Mouse (Mus musculus): Measurements from ENCODE around the gene Bloc1s1. TPM values are rescaled to one million over a fixed set of nuclear protein-coding genes. Genes with fewer than 3 reads are reported as not detected.
A peak's percentile ranks its signal among the peaks of the same experiment; 100 is the strongest.

The Bloc1s1 gene
- polyA plus RNA-seq, 1 experiment from 2014 or later, result 221 TPM

GRCm38 (mm10) chr10:128921251-128921650, 2.6 kb downstream of the Bloc1s1 start:
- Histone ChIP-seq H3K4me1 (replicated peaks; ENCODE audit: control insufficient read depth, insufficient read depth, low read length) (peaks cover 22% of the 10 kb centered on the region), H3K4me2 (ENCODE audit: low read length) (no peak overlapping the region), H3K9ac (replicated peaks; ENCODE audit: low read depth, low read length) (no peak overlapping the region), H3K36me3 (ENCODE audit: control insufficient read depth, insufficient read depth) (no peaks in the 10 kb centered on the region), H3K4me3 (replicated peaks; ENCODE audit: low read length) (no peak overlapping the region), H3K27me3 (replicated peaks; ENCODE audit: control insufficient read depth, insufficient read depth, low read length) (no peaks in the 10 kb centered on the region), H3K27ac (ENCODE audit: low read length) (no peak overlapping the region), H3K9me3 (ENCODE audit: control insufficient read depth, low read length) (no peaks in the 10 kb centered on the region)
- no peak for ATAC-seq
- WGBS, result 58% methylated on average over 1 of the region's 1 CpGs

GRCm38 (mm10) chr10:128920736-128921161, 3.1 kb downstream of the Bloc1s1 start:
- Histone ChIP-seq H3K4me3 (replicated peaks; ENCODE audit: low read length) (no peak overlapping the region), H3K27ac (ENCODE audit: low read length) (no peak overlapping the region), H3K9ac (replicated peaks; ENCODE audit: low read depth, low read length) (no peak overlapping the region), H3K4me2 (ENCODE audit: low read length) (no peak overlapping the region), H3K36me3 (ENCODE audit: control insufficient read depth, insufficient read depth) (no peaks in the 10 kb centered on the region), H3K27me3 (replicated peaks; ENCODE audit: control insufficient read depth, insufficient read depth, low read length) (no peaks in the 10 kb centered on the region), H3K4me1 (replicated peaks; ENCODE audit: control insufficient read depth, insufficient read depth, low read length) (peaks cover 22% of the 10 kb centered on the region), H3K9me3 (ENCODE audit: control insufficient read depth, low read length) (no peaks in the 10 kb centered on the region)
- WGBS, result 78% methylated on average over 3 of the region's 3 CpGs
- ATAC-seq, result no peak

DNA sequence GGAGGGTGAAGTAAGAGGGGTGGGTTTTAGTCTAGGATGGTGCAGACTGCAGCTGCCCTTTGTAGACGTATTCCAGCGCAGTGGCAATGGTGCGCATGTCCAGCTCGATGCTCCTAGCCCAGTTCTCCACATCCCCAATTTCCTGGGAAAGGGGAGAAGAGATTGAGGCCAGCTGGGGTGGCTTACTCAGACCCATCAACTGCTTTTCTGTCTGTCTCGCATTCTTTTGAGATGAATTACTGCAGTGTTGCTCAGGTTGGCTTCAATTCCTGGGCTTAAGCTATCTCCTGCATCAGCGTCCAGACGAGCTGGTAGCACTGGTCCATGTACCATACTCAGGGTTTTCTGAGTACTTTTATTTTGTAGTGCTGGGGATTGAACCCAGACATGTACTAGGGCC, 3.9 kb downstream of the Bloc1s1 start:
- 85% methylated on average over 7 of the region's 7 CpGs for WGBS

DNA sequence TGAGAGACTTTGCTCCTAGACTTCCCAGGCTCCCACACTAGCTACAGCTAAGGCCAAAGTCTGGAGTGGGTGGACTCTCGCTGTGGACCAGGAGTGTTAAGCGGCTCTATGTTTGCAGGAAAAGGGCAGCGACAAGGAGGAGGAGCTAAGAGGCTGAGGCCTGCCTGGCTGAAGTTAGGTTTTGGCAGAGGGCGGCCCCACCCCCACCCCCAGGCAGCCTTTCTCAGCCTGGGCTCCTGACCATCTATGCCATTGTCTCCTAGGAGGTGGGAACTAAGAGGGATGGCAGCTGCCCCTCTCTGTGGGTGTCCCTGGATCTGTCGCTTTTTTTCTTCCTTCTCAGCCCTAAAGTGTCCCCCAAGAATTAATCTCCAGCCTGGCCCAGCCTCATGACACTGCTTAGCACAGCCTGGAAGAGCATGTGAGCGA, 4.6 kb downstream of the Bloc1s1 start:
- H3K4me1 ChIP-seq (replicated peaks; ENCODE audit: control insufficient read depth, insufficient read depth, low read length), result peaks cover 22% of the 10 kb centered on the region
- H3K4me3 ChIP-seq (replicated peaks; ENCODE audit: low read length), result no peak overlapping the region
- ATAC-seq, result no peak
- 19% methylated on average over 6 of the region's 6 CpGs for WGBS
- no peaks in the 10 kb centered on the region for H3K27me3 ChIP-seq (replicated peaks; ENCODE audit: control insufficient read depth, insufficient read depth, low read length)
- H3K27ac ChIP-seq (ENCODE audit: low read length), result no peak overlapping the region
- H3K9ac ChIP-seq (replicated peaks; ENCODE audit: low read depth, low read length), result no peak overlapping the region
- no peak overlapping the region for H3K4me2 ChIP-seq (ENCODE audit: low read length)
- no peaks in the 10 kb centered on the region for H3K36me3 ChIP-seq (ENCODE audit: control insufficient read depth, insufficient read depth)
- no peaks in the 10 kb centered on the region for H3K9me3 ChIP-seq (ENCODE audit: control insufficient read depth, low read length)

More for the DNA sequence above, 3.9 kb downstream of the Bloc1s1 start:
- H3K4me2 ChIP-seq (ENCODE audit: low read length), result no peak overlapping the region
- H3K27me3 ChIP-seq (replicated peaks; ENCODE audit: control insufficient read depth, insufficient read depth, low read length), result no peaks in the 10 kb centered on the region
- no peak overlapping the region for H3K27ac ChIP-seq (ENCODE audit: low read length)
- no peaks in the 10 kb centered on the region for H3K36me3 ChIP-seq (ENCODE audit: control insufficient read depth, insufficient read depth)
- H3K9ac ChIP-seq (replicated peaks; ENCODE audit: low read depth, low read length), result no peak overlapping the region
- peaks cover 22% of the 10 kb centered on the region for H3K4me1 ChIP-seq (replicated peaks; ENCODE audit: control insufficient read depth, insufficient read depth, low read length)
- no peak overlapping the region for H3K4me3 ChIP-seq (replicated peaks; ENCODE audit: low read length)
- ATAC-seq, result no peak
- no peaks in the 10 kb centered on the region for H3K9me3 ChIP-seq (ENCODE audit: control insufficient read depth, low read length)

DNA sequence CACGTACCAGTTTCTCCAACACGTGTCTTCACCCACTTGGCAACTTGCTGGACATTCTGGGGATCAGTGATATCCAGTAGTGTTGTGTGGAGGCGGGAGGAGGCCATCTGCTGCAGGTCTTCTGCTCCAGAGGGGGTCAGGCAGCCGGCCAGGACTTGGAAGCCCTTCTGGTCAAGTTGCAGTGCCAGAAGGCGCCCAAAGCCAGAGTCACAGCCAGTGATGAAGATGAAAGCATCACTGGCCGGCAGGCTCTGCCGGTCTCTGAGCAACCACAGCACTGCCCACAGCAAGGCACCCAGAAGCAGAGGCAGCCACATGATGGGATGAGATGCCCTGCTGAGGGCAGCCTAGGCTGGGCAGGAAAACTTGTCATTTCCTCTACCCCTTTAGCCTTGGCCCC, 5.6 kb downstream of the Bloc1s1 start:
- WGBS, result 83% methylated on average over 7 of the region's 7 CpGs
- no peaks in the 10 kb centered on the region for H3K9me3 ChIP-seq (ENCODE audit: control insufficient read depth, low read length)
- no peak overlapping the region for H3K9ac ChIP-seq (replicated peaks; ENCODE audit: low read depth, low read length)
- H3K4me3 ChIP-seq (replicated peaks; ENCODE audit: low read length), result no peak overlapping the region
- H3K4me1 ChIP-seq (replicated peaks; ENCODE audit: control insufficient read depth, insufficient read depth, low read length), result peaks cover 14% of the 10 kb centered on the region
- no peak overlapping the region for H3K27ac ChIP-seq (ENCODE audit: low read length)
- no peaks in the 10 kb centered on the region for H3K27me3 ChIP-seq (replicated peaks; ENCODE audit: control insufficient read depth, insufficient read depth, low read length)
- no peak for ATAC-seq
- H3K36me3 ChIP-seq (ENCODE audit: control insufficient read depth, insufficient read depth), result no peaks in the 10 kb centered on the region
- H3K4me2 ChIP-seq (ENCODE audit: low read length), result no peak overlapping the region

GRCm38 (mm10) chr10:128917400-128917799, 6.4 kb downstream of the Bloc1s1 start:
- ATAC-seq, result no peak
- no peak overlapping the region for H3K4me3 ChIP-seq (replicated peaks; ENCODE audit: low read length)
- WGBS, result 89% methylated on average over 6 of the region's 6 CpGs
- H3K9me3 ChIP-seq (ENCODE audit: control insufficient read depth, low read length), result no peaks in the 10 kb centered on the region
- H3K27ac ChIP-seq (ENCODE audit: low read length), result no peak overlapping the region
- no peaks in the 10 kb centered on the region for H3K27me3 ChIP-seq (replicated peaks; ENCODE audit: control insufficient read depth, insufficient read depth, low read length)
- H3K4me2 ChIP-seq (ENCODE audit: low read length), result no peak overlapping the region
- H3K36me3 ChIP-seq (ENCODE audit: control insufficient read depth, insufficient read depth), result no peaks in the 10 kb centered on the region
- H3K4me1 ChIP-seq (replicated peaks; ENCODE audit: control insufficient read depth, insufficient read depth, low read length), result peaks cover 10% of the 10 kb centered on the region
- H3K9ac ChIP-seq (replicated peaks; ENCODE audit: low read depth, low read length), result no peak overlapping the region

- H3K4me1 ChIP-seq (replicated peaks; ENCODE audit: control insufficient read depth, insufficient read depth, low read length), result peaks cover 2% of the 10 kb centered on the region; the same call in 1 of the 2 replicates
These were observed 7.2 kb downstream of the Bloc1s1 start for GRCm38 (mm10) chr10:128916665-128917064.

GRCm38 (mm10) chr10:128915550-128915949, 8.3 kb downstream of the Bloc1s1 start:
- no peaks in the 10 kb centered on the region for H3K27me3 ChIP-seq (replicated peaks; ENCODE audit: control insufficient read depth, insufficient read depth, low read length)
- no peaks in the 10 kb centered on the region for H3K36me3 ChIP-seq (ENCODE audit: control insufficient read depth, insufficient read depth)
- H3K9ac ChIP-seq (replicated peaks; ENCODE audit: low read depth, low read length), result no peak overlapping the region
- H3K4me1 ChIP-seq (replicated peaks; ENCODE audit: control insufficient read depth, insufficient read depth, low read length), result peaks cover 3% of the 10 kb centered on the region
- no peak overlapping the region for H3K4me2 ChIP-seq (ENCODE audit: low read length)
- no peaks in the 10 kb centered on the region for H3K9me3 ChIP-seq (ENCODE audit: control insufficient read depth, low read length)
- ATAC-seq, result no peak
- no peak overlapping the region for H3K27ac ChIP-seq (ENCODE audit: low read length)
- H3K4me3 ChIP-seq (replicated peaks; ENCODE audit: low read length), result no peak overlapping the region
- 81% methylated on average over 2 of the region's 2 CpGs for WGBS

More at GRCm38 (mm10) chr10:128916665-128917064, 7.2 kb downstream of the Bloc1s1 start:
- Histone ChIP-seq H3K27ac (ENCODE audit: low read length) (no peak overlapping the region), H3K4me2 (ENCODE audit: low read length) (no peak overlapping the region), H3K36me3 (ENCODE audit: control insufficient read depth, insufficient read depth) (no peaks in the 10 kb centered on the region), H3K4me3 (replicated peaks; ENCODE audit: low read length) (no peak overlapping the region), H3K9me3 (ENCODE audit: control insufficient read depth, low read length) (no peaks in the 10 kb centered on the region), H3K27me3 (replicated peaks; ENCODE audit: control insufficient read depth, insufficient read depth, low read length) (no peaks in the 10 kb centered on the region), H3K9ac (replicated peaks; ENCODE audit: low read depth, low read length) (no peak overlapping the region)
- ATAC-seq, result no peak
- 96% methylated on average over 3 of the region's 3 CpGs for WGBS

- H3K36me3 ChIP-seq (ENCODE audit: control insufficient read depth, insufficient read depth), result no peaks in the 10 kb centered on the region
- no peak overlapping the region for H3K4me3 ChIP-seq (replicated peaks; ENCODE audit: low read length)
- H3K27ac ChIP-seq (ENCODE audit: low read length), result no peak overlapping the region
- ATAC-seq, result no peak
- 80% methylated on average over 12 of the region's 12 CpGs for WGBS
- no peak overlapping the region for H3K9ac ChIP-seq (replicated peaks; ENCODE audit: low read depth, low read length)
- peaks cover 15% of the 10 kb centered on the region for H3K4me1 ChIP-seq (replicated peaks; ENCODE audit: control insufficient read depth, insufficient read depth, low read length)
- no peaks in the 10 kb centered on the region for H3K9me3 ChIP-seq (ENCODE audit: control insufficient read depth, low read length)
- no peaks in the 10 kb centered on the region for H3K27me3 ChIP-seq (replicated peaks; ENCODE audit: control insufficient read depth, insufficient read depth, low read length)
- no peak overlapping the region for H3K4me2 ChIP-seq (ENCODE audit: low read length)
These were observed 10.1 kb downstream of the Bloc1s1 start for GRCm38 (mm10) chr10:128913696-128914095.

- peak; percentile 49 for ATAC-seq
- Histone ChIP-seq H3K4me1 (replicated peaks; ENCODE audit: control insufficient read depth, insufficient read depth, low read length) (peaks cover 15% of the 10 kb centered on the region), H3K4me2 (ENCODE audit: low read length) (no peak overlapping the region), H3K4me3 (replicated peaks; ENCODE audit: low read length) (no peak overlapping the region), H3K9ac (replicated peaks; ENCODE audit: low read depth, low read length) (no peak overlapping the region), H3K9me3 (ENCODE audit: control insufficient read depth, low read length) (no peaks in the 10 kb centered on the region), H3K27ac (ENCODE audit: low read length) (no peak overlapping the region), H3K27me3 (replicated peaks; ENCODE audit: control insufficient read depth, insufficient read depth, low read length) (no peaks in the 10 kb centered on the region), H3K36me3 (ENCODE audit: control insufficient read depth, insufficient read depth) (no peaks in the 10 kb centered on the region)
- WGBS, result 5% methylated on average over 5 of the region's 5 CpGs
These were observed 10.6 kb downstream of the Bloc1s1 start for GRCm38 (mm10) chr10:128913219-128913618.

Measured in forebrain, embryonic 16.5 days (tissue).